Mouse (Mus musculus) heart, postnatal 0 days (tissue): ENCODE results near the gene Gimap1.

ENCODE experiments used
- CTCF ChIP-seq: IDR thresholded peaks from 2 replicates; pipeline ENCODE4 v1.5.1; 2016; ENCODE audit warnings: antibody characterized with exemption, control low read depth, low read depth
- EP300 ChIP-seq: IDR thresholded peaks from 2 replicates; pipeline ENCODE4 v1.6.1; 2016; ENCODE audit warnings: antibody characterized with exemption, low read depth

- TF ChIP-seq CTCF (no peak), EP300 (no peak)
Measured at GRCm38 (mm10) chr6:48742422-48743351, 3.8 kb downstream of the Gimap1 start.
